Mouse (Mus musculus): ENCODE measurements around the gene Lrrc4b. TPM values are rescaled to one million over a fixed set of nuclear protein-coding genes. Genes with fewer than 3 reads are reported as not detected.

Gene Lrrc4b
- total RNA-seq, 1 experiment, result 0.18 TPM

DNA sequence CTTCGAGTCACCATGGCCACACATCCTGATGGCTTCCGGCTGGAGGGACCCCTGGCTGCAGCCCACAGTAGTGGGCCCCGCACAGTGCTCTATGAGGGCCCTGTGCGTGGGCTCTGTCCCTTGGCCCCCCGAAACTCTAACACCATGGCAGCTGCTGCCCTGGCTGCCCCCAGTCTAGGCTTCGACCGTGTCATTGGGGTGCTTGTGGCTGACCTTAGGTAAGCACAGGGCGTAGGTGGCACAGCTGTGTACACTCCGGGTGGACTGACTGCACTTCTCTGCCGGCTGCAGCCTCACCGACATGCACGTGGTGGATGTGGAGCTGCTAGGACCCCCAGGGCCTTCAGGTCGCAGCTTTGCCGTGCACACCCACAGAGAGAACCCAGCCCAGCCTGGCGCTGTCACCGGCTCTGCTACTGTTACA lies 38.1 kb downstream of the Lrrc4b start:
- in situ Hi-C loops (cut with MboI; ENCODE audit: low sequenced_read_pairs in 2 of 2, unreplicated experiment in 2 of 2), result no loop called here
- H3K27ac ChIP-seq (ENCODE audit: insufficient read depth, low read depth, low read length, poor library complexity, severe bottlenecking), result no peak overlapping the region
- no peaks in the 10 kb centered on the region for H3K36me3 ChIP-seq (ENCODE audit: control insufficient read depth, insufficient read depth, low read length, poor library complexity, severe bottlenecking)
- DNase-seq (ENCODE audit: low read depth, low spot score), result no peak
- H3K9me3 ChIP-seq (ENCODE audit: control insufficient read depth, insufficient read depth, low read depth, low read length), result no peaks in the 10 kb centered on the region
- peak overlapping the region; percentile 28; the same call in 1 of the 2 replicates for H3K9ac ChIP-seq (ENCODE audit: insufficient read depth, low read depth, low read length, poor library complexity, severe bottlenecking)
- H3K4me3 ChIP-seq (ENCODE audit: insufficient read depth in 1 of 2, low read depth in 1 of 2, low read length in 2 of 2, poor library complexity in 1 of 2, severe bottlenecking in 1 of 2), result peak overlapping the region in 1 of 2 experiments; percentile 35; a peak in 2 of 4 replicates
- TF ChIP-seq HCFC1 (IDR thresholded peaks at IDR 0.05; ENCODE audit: borderline replicate concordance, insufficient read depth, low read length) (no peak), CHD2 (IDR thresholded peaks at IDR 0.05; ENCODE audit: low read depth, low read length) (no peak), ZNF384 (IDR thresholded peaks at IDR 0.05; ENCODE audit: low read depth, low read length) (no peak), MAFK (IDR thresholded peaks at IDR 0.05; ENCODE audit: insufficient read depth, low read depth, low read length) (no peak), ZC3H11A (IDR thresholded peaks at IDR 0.05; ENCODE audit: borderline replicate concordance, low read depth, low read length) (no peak)
- peaks cover 0 to 13% of the 10 kb centered on the region in 2 experiments; a peak in 1 of 4 replicates for H3K4me1 ChIP-seq (ENCODE audit: control insufficient read depth in 2 of 2, insufficient read depth in 2 of 2, low read length in 2 of 2, poor library complexity in 1 of 2)

DNA sequence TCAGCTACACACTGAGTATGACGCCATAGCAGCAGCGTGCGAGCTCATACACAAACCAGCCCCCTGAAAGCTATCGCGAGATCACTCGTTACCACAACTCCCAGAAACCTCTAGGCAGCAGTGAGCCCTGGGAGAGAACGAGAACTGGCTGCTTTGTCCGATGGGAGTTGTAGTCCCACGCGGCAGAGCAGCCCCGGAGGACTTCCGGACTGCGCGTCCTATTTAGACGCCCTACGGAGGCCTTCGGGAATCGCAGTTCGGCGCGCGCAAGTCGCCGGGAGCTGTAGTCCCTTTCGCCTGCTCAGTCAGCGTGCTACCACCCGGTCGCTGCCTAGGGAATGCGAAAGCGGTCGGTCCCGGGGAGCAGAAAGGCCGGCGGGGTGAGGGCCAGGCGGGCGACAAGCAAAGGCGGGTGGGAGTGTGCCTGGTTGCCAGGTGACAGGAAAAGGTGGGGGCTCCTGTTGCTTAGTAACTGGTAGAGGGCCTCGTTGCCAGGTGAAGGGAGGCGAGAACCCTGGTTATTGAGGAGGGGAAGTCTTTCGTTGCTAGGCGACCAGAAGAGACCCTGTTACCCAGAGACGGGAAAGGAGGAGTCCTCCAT lies 39.1 kb downstream of the Lrrc4b start, which contains the start of gene Josd2:
TSS of gene Josd2 (plus strand) at position 170 of the 601 bp plus-strand sequence.
- H3K27ac ChIP-seq (ENCODE audit: insufficient read depth, low read depth, low read length, poor library complexity, severe bottlenecking), result peak within 1 kb of the TSS; percentile 20; the same call in 1 of the 2 replicates
- peak within 1 kb of the TSS; percentile 56 to 76 for H3K4me3 ChIP-seq (ENCODE audit: insufficient read depth in 1 of 2, low read depth in 1 of 2, low read length in 2 of 2, poor library complexity in 1 of 2, severe bottlenecking in 1 of 2)
- no peaks in the 10 kb centered on the region for H3K9me3 ChIP-seq (ENCODE audit: control insufficient read depth, insufficient read depth, low read depth, low read length)
- in situ Hi-C loops (cut with MboI; ENCODE audit: low sequenced_read_pairs in 2 of 2, unreplicated experiment in 2 of 2), result no loop called here
- peak within 1 kb of the TSS; percentile 76 for H3K9ac ChIP-seq (ENCODE audit: insufficient read depth, low read depth, low read length, poor library complexity, severe bottlenecking)
- no peak for TF ChIP-seq ZC3H11A (IDR thresholded peaks at IDR 0.05; ENCODE audit: borderline replicate concordance, low read depth, low read length)
- peak; percentile 97 for TF ChIP-seq HCFC1 (IDR thresholded peaks at IDR 0.05; ENCODE audit: borderline replicate concordance, insufficient read depth, low read length)
- peak; percentile 98 for TF ChIP-seq CHD2 (IDR thresholded peaks at IDR 0.05; ENCODE audit: low read depth, low read length)
- H3K36me3 ChIP-seq (ENCODE audit: control insufficient read depth, insufficient read depth, low read length, poor library complexity, severe bottlenecking), result no peaks in the 10 kb centered on the region
- peaks cover 0 to 8% of the 10 kb centered on the region in 2 experiments; a peak in 1 of 4 replicates for H3K4me1 ChIP-seq (ENCODE audit: control insufficient read depth in 2 of 2, insufficient read depth in 2 of 2, low read length in 2 of 2, poor library complexity in 1 of 2)
- peak; percentile 95 for DNase-seq (ENCODE audit: low read depth, low spot score)

GRCm38 (mm10) chr7:44468644-44469285 lies 39.9 kb downstream of the Lrrc4b start:
- Histone ChIP-seq H3K36me3 (ENCODE audit: control insufficient read depth, insufficient read depth, low read length, poor library complexity, severe bottlenecking) (no peaks in the 10 kb centered on the region), H3K9me3 (ENCODE audit: control insufficient read depth, insufficient read depth, low read depth, low read length) (no peaks in the 10 kb centered on the region), H3K9ac (ENCODE audit: insufficient read depth, low read depth, low read length, poor library complexity, severe bottlenecking) (no peak overlapping the region), H3K4me1 (ENCODE audit: control insufficient read depth in 2 of 2, insufficient read depth in 2 of 2, low read length in 2 of 2, poor library complexity in 1 of 2) (peaks cover 0 to 8% of the 10 kb centered on the region in 2 experiments; a peak in 1 of 4 replicates), H3K4me3 (ENCODE audit: insufficient read depth in 1 of 2, low read depth in 1 of 2, low read length in 2 of 2, poor library complexity in 1 of 2, severe bottlenecking in 1 of 2) (peak overlapping the region in 1 of 2 experiments; percentile 76; a peak in 1 of 4 replicates), H3K27ac (ENCODE audit: insufficient read depth, low read depth, low read length, poor library complexity, severe bottlenecking) (no peak overlapping the region)
- in situ Hi-C loops (cut with MboI; ENCODE audit: low sequenced_read_pairs in 2 of 2, unreplicated experiment in 2 of 2), result no loop called here
- no peak for DNase-seq (ENCODE audit: low read depth, low spot score)
- TF ChIP-seq HCFC1 (IDR thresholded peaks at IDR 0.05; ENCODE audit: borderline replicate concordance, insufficient read depth, low read length), result no peak
- TF ChIP-seq ZNF384 (IDR thresholded peaks at IDR 0.05; ENCODE audit: low read depth, low read length), result no peak
- TF ChIP-seq CHD2 (IDR thresholded peaks at IDR 0.05; ENCODE audit: low read depth, low read length), result no peak
- TF ChIP-seq ZC3H11A (IDR thresholded peaks at IDR 0.05; ENCODE audit: borderline replicate concordance, low read depth, low read length), result no peak
- TF ChIP-seq MAFK (IDR thresholded peaks at IDR 0.05; ENCODE audit: insufficient read depth, low read depth, low read length), result no peak

GRCm38 (mm10) chr7:44469677-44470675 lies 41.2 kb downstream of the Lrrc4b start:
- peaks cover 0 to 13% of the 10 kb centered on the region in 2 experiments; a peak in 1 of 4 replicates for H3K4me1 ChIP-seq (ENCODE audit: control insufficient read depth in 2 of 2, insufficient read depth in 2 of 2, low read length in 2 of 2, poor library complexity in 1 of 2)

More at GRCm38 (mm10) chr7:44469677-44470675, 41.2 kb downstream of the Lrrc4b start:
- Histone ChIP-seq H3K36me3 (ENCODE audit: control insufficient read depth, insufficient read depth, low read length, poor library complexity, severe bottlenecking) (no peaks in the 10 kb centered on the region), H3K27ac (ENCODE audit: insufficient read depth, low read depth, low read length, poor library complexity, severe bottlenecking) (no peak overlapping the region), H3K9ac (ENCODE audit: insufficient read depth, low read depth, low read length, poor library complexity, severe bottlenecking) (no peak overlapping the region), H3K4me3 (ENCODE audit: insufficient read depth in 1 of 2, low read depth in 1 of 2, low read length in 2 of 2, poor library complexity in 1 of 2, severe bottlenecking in 1 of 2) (no peak overlapping the region), H3K9me3 (ENCODE audit: control insufficient read depth, insufficient read depth, low read depth, low read length) (no peaks in the 10 kb centered on the region)
- DNase-seq (ENCODE audit: low read depth, low spot score), result no peak
- in situ Hi-C loops (cut with MboI; ENCODE audit: low sequenced_read_pairs in 2 of 2, unreplicated experiment in 2 of 2), result no loop called here
- TF ChIP-seq CHD2 (IDR thresholded peaks at IDR 0.05; ENCODE audit: low read depth, low read length) (no peak), HCFC1 (IDR thresholded peaks at IDR 0.05; ENCODE audit: borderline replicate concordance, insufficient read depth, low read length) (no peak), ZNF384 (IDR thresholded peaks at IDR 0.05; ENCODE audit: low read depth, low read length) (no peak), ZC3H11A (IDR thresholded peaks at IDR 0.05; ENCODE audit: borderline replicate concordance, low read depth, low read length) (no peak), MAFK (IDR thresholded peaks at IDR 0.05; ENCODE audit: insufficient read depth, low read depth, low read length) (no peak)
